Mouse (Mus musculus) mouse embryonic stem cell (cell line): ENCODE results near the gene Cmc2.

Source experiments
- in situ Hi-C, 2 experiments: fragments of 300-500 bp; cut with MboI; formaldehyde crosslinking; loops; 1 replicate in 1 of 2; 3 replicates in 1 of 2; pipeline ENCODE4 v1.14.3; 2019 to 2020; ENCODE audit warnings: low sequenced_read_pairs in 2 of 2, low pct_unique_long_range_greater_than_20kb in 1 of 2, mixed read lengths in 1 of 2; ENCODE audit not compliant: unreplicated experiment in 1 of 2

The Cmc2 gene

GRCm38 (mm10) chr8:116921337-116922059 lies at the start of gene Cmc2, which contains the start of gene Cenpn:
Gene Cmc2, minus strand, starts transcription at chr8:116921455.
Gene Cenpn, plus strand, starts transcription at chr8:116921730.
- in situ Hi-C loops: loop anchor here in 1 of 2 experiments (5.0 kb wide), 1 partner anchor 44 kb away; no protein-coding TSS in a partner anchor

- in situ Hi-C loops: no loop called here
Measured at GRCm38 (mm10) chr8:116969531-116969930, 48.3 kb upstream of the Cmc2 start.

- in situ Hi-C loops: no loop called here
Measured at GRCm38 (mm10) chr8:116954415-116954814, 33.2 kb upstream of the Cmc2 start.

GRCm38 (mm10) chr8:116952428-116952827 lies 31.2 kb upstream of the Cmc2 start:
- in situ Hi-C loops: no loop called here

GRCm38 (mm10) chr8:116951778-116952177 lies 30.5 kb upstream of the Cmc2 start:
- in situ Hi-C loops: no loop called here

GRCm38 (mm10) chr8:116951369-116951768 lies 30.1 kb upstream of the Cmc2 start:
- in situ Hi-C loops: no loop called here

GRCm38 (mm10) chr8:116947589-116947988 lies 26.3 kb upstream of the Cmc2 start:
- in situ Hi-C loops: no loop called here

- in situ Hi-C loops: no loop called here
Measured at GRCm38 (mm10) chr8:116946851-116947250, 25.6 kb upstream of the Cmc2 start.

GRCm38 (mm10) chr8:116946268-116946838 lies 25.1 kb upstream of the Cmc2 start:
- in situ Hi-C loops: no loop called here

GRCm38 (mm10) chr8:116945169-116945910 lies 24.1 kb upstream of the Cmc2 start:
- in situ Hi-C loops: no loop called here

GRCm38 (mm10) chr8:116944385-116944696 lies 23.1 kb upstream of the Cmc2 start:
- in situ Hi-C loops: loop anchor here in 1 of 2 experiments (5.0 kb wide), 1 partner anchor 33 kb away; the partner anchor contains the start of gene 1700030J22Rik

GRCm38 (mm10) chr8:116943555-116944384 lies 22.5 kb upstream of the Cmc2 start:
- in situ Hi-C loops: loop anchor here in 1 of 2 experiments (5.0 kb wide), 1 partner anchor 34 kb away; the partner anchor contains the start of gene 1700030J22Rik

GRCm38 (mm10) chr8:116943161-116943554 lies 21.9 kb upstream of the Cmc2 start, which contains the start of gene Atmin:
Gene Atmin, plus strand, starts transcription at chr8:116943393.
- in situ Hi-C loops: loop anchor here in 1 of 2 experiments (5.0 kb wide), 1 partner anchor 34 kb away; the partner anchor contains the start of gene 1700030J22Rik

GRCm38 (mm10) chr8:116942284-116943058 lies 21.2 kb upstream of the Cmc2 start:
- in situ Hi-C loops: loop anchor here in 1 of 2 experiments (5.0 kb wide), 1 partner anchor 35 kb away; the partner anchor contains the start of gene 1700030J22Rik

- in situ Hi-C loops: no loop called here
Measured at GRCm38 (mm10) chr8:116935506-116935905, 14.3 kb upstream of the Cmc2 start.

- in situ Hi-C loops: no loop called here
Measured at GRCm38 (mm10) chr8:116934976-116935375, 13.7 kb upstream of the Cmc2 start.

- in situ Hi-C loops: no loop called here
Measured at GRCm38 (mm10) chr8:116928588-116928987, 7.3 kb upstream of the Cmc2 start.

- in situ Hi-C loops: no loop called here
Measured at GRCm38 (mm10) chr8:116927880-116928279, 6.6 kb upstream of the Cmc2 start.
